Mouse (Mus musculus) embryo, embryonic 11 days (tissue): ENCODE results near the gene Vmn2r6.
"Not testable (repeated sequence)": the region's sequence is repeated elsewhere in the genome, so short reads cannot be mapped to it uniquely, and the experiment has no call there.

ENCODE experiments used
- DNase-seq: peaks from one replicate; pipeline ENCODE4 v3.0.0-alpha.2; 2015

The Vmn2r6 gene

DNA sequence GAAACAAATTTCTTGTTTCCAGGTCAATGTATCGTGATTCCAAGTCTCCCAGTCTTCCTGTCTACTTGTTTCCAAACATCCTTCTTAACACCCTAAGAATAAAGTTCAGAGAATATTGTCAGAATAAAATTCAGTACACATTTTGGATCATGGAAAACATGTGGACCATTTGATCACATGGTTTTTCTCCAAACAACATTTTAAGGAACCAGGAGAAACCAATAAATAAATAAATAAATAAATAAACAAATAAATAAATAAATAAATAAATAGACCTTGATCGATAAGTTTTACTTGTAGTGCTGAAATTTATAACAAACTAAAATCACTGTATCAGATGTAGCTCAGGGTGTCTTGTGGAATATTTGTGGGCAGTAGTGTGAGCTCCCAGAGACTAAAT is at the start of gene Vmn2r6:
Gene Vmn2r6, minus strand, starts transcription at position 101 of the 400 bp plus-strand sequence.
- not testable (repeated sequence) for DNase-seq

DNA sequence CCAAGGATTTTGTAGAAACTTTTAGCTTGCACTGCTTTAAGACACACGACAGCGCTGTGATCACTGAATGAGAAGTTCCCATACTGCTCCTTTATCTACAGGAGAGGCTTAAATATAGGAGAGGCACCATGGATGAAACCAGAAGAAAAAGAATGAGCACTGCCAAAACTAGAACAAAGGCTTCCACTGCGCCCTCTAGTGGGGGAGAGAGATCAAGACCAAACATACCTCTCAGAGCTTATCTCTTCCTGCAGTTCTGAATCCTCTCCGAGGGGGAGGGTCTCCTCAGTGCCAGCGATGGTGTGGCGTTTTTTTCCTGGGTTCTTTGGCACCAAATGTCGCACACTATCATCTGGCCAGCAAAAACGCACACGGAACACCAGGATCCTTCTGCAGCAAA is 22.0 kb upstream of the Vmn2r6 start:
- peak; percentile 16 for DNase-seq

DNA sequence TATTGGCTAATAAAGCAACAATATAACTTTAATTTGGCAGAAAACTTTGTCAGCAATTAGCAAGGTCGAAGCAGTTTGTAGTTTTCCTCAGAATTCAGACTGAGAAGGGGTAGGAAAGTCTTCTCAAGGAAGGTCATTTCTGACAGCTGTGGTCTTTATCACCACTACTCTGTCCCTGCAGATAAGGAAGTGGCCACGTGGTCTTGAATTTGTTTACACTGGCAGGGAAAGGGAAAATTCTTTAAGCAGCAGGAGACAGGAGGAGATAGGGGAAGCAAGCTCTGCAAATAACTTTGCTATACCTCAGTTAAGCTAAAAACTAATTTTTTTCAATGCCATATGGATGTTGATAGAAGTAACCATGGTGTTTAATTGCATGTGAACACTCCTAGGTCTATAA is 3.2 kb upstream of the Vmn2r6 start:
- DNase-seq, result not testable (repeated sequence)

DNA sequence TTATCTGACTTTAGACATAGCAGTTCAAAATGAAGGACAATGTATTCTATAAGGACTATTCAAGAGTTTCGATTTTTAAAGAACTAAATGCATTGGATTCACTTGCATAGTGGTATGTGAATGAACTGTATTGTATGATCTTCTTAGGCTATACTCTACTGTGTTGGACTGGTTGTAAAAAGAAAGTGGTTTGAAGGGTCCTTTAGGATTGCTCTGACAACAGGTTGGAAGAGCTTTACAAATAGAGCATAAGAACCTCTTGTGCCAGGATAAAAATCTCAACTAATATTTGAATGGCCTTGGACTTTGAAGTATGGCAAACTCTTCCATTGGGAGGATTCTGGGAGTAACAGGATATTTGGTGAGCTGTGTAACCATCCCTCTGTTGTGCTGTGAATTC is 42.0 kb downstream of the Vmn2r6 start:
- DNase-seq, result not testable (repeated sequence)

DNA sequence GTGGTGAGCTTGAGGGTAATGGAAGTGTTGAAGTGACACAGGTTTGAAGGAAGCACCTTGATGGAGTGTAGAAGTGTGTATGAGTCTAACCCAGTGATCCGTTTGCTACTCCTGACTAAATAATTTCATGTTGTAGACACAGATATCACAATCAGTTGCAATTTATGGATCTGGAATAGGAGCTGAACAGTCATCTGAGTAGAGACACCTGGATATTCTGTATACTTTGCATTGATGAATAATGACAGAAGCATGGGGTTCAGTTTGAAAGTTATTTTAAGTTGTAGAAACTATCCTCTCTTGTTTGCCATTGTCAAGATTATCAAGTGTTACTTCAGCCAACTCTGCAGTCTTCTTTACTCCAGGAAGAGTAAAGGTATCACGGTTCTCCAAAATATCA is 55.9 kb downstream of the Vmn2r6 start, which contains the start of gene Vmn2r5:
Gene Vmn2r5, minus strand, starts transcription at position 101 of the 400 bp plus-strand sequence.
- not testable (repeated sequence) for DNase-seq
